Mouse (Mus musculus) kidney, adult 2 months (tissue): ENCODE data around the gene Gm13288. TPM values are rescaled to one million over a fixed set of nuclear protein-coding genes. Genes with fewer than 3 reads are reported as not detected.

Experiments used
- DNase-seq: peaks from one replicate; pipeline ENCODE4 v3.0.0; 2021
- H3K27ac ChIP-seq: fragments of 200-500 bp; 2 replicates; pipeline ENCODE4 v1.5.1; 2012; ENCODE audit warnings: low read depth, low read length, control low read depth, inconsistent platforms; ENCODE audit not compliant: insufficient read depth
- H3K27me3 ChIP-seq: fragments of 200-500 bp; replicated peaks from 2 replicates; pipeline ENCODE4 v1.6.1; 2012; ENCODE audit warnings: mild to moderate bottlenecking, moderate library complexity, low read length, inconsistent platforms; ENCODE audit not compliant: control insufficient read depth, insufficient read depth
- H3K36me3 ChIP-seq: fragments of 200-500 bp; 2 replicates; pipeline ENCODE4 v1.6.1; 2012; ENCODE audit warnings: mild to moderate bottlenecking, moderate library complexity, low read length, inconsistent platforms; ENCODE audit not compliant: control insufficient read depth, insufficient read depth
- H3K4me1 ChIP-seq: fragments of 200-500 bp; 2 replicates; pipeline ENCODE4 v1.6.1; 2011; ENCODE audit warnings: low read length; ENCODE audit not compliant: control insufficient read depth, insufficient read depth
- H3K4me3 ChIP-seq: fragments of 200-500 bp; 2 replicates; pipeline ENCODE4 v1.5.1; 2011; ENCODE audit warnings: mild to moderate bottlenecking, low read depth, low read length, control low read depth; ENCODE audit not compliant: insufficient read depth
- CTCF ChIP-seq: fragments of 200-500 bp; conservative IDR thresholded peaks from 2 replicates; pipeline ENCODE4 v1.5.1; 2011; ENCODE audit warnings: low read depth, mild to moderate bottlenecking, control low read depth, low read length, moderate library complexity, mixed read lengths; ENCODE audit not compliant: insufficient read depth, insufficient read length
- POLR2A ChIP-seq: fragments of 200-500 bp; IDR thresholded peaks from one replicate; pipeline ENCODE4 v1.6.1; 2011; ENCODE audit warnings: low read depth, low read length, control low read depth
- WGBS: fragments of 180-500 bp; shearing (Covaris S2); methylation state at CpG from one replicate; pipeline ENCODE4 v1.1.7; 2018; 5-methylcytosine and 5-hydroxymethylcytosine counted together
- polyA plus RNA-seq: library from polyadenylated mRNA; depleted of rRNA; stranded (reverse); fragments of >200 nt; gene quantifications from 2 replicates; pipeline ENCODE4 v1.2.3, GENCODE M21; 2012; rRNA removed

Gene Gm13288
- polyA plus RNA-seq, 1 experiment = not detected

GRCm38 (mm10) chr4:88845334-88845733 is 40.0 kb downstream of the Gm13288 start:
- no peak for TF ChIP-seq POLR2A
- no peak for TF ChIP-seq CTCF
- H3K4me3 ChIP-seq = no peak overlapping the region
- H3K4me1 ChIP-seq = no peaks in the 10 kb centered on the region
- WGBS = 47% methylated on average over 2 of the region's 2 CpGs
- H3K27ac ChIP-seq = no peak overlapping the region
- no peaks in the 10 kb centered on the region for H3K27me3 ChIP-seq
- DNase-seq = no peak
- H3K36me3 ChIP-seq = no peaks in the 10 kb centered on the region

GRCm38 (mm10) chr4:88849698-88850097 is 44.4 kb downstream of the Gm13288 start, which contains the start of gene Ifna1:
TSS of gene Ifna1 (plus strand) at chr4:88850087.
- no peaks in the 10 kb centered on the region for H3K27me3 ChIP-seq
- no peak within 1 kb of the TSS for H3K27ac ChIP-seq
- 75% methylated on average over 1 of the region's 1 CpGs for WGBS
- TF ChIP-seq CTCF (no peak), POLR2A (no peak)
- no peak for DNase-seq
- no peak within 1 kb of the TSS for H3K4me3 ChIP-seq
- H3K36me3 ChIP-seq = no peaks in the 10 kb centered on the region
- no peaks in the 10 kb centered on the region for H3K4me1 ChIP-seq

GRCm38 (mm10) chr4:88851026-88851763 is 45.9 kb downstream of the Gm13288 start:
- Histone ChIP-seq H3K36me3 (no peaks in the 10 kb centered on the region), H3K27me3 (no peaks in the 10 kb centered on the region), H3K4me1 (no peaks in the 10 kb centered on the region), H3K4me3 (no peak overlapping the region), H3K27ac (no peak overlapping the region)
- no peak for TF ChIP-seq POLR2A
- no peak for TF ChIP-seq CTCF
- no peak for DNase-seq
- WGBS = 73% methylated on average over 4 of the region's 4 CpGs

Other genes starting within 250 kb of the Gm13288 start
- not detected in 2 replicates for gene Ifna15, start 247.3 kb upstream of the Gm13288 start, polyA plus RNA-seq
- not detected in 2 replicates for gene Ifna14, start 233.7 kb upstream of the Gm13288 start, polyA plus RNA-seq
- not detected in 2 replicates for gene Ifna9, start 213.1 kb upstream of the Gm13288 start, polyA plus RNA-seq
- not detected in 2 replicates for gene Ifna12, start 202.2 kb upstream of the Gm13288 start, polyA plus RNA-seq
- gene C87499, start 171.1 kb upstream of the Gm13288 start, polyA plus RNA-seq = not detected in 2 replicates
- gene Ifna13, start 161.1 kb upstream of the Gm13288 start, polyA plus RNA-seq = not detected in 2 replicates
- not detected in 2 replicates for gene Ifna16, start 128.6 kb upstream of the Gm13288 start, polyA plus RNA-seq
- not detected in 2 replicates for gene Ifna2, start 121.6 kb upstream of the Gm13288 start, polyA plus RNA-seq
- gene Ifnab, start 114.2 kb upstream of the Gm13288 start, polyA plus RNA-seq = not detected in 2 replicates
- gene Gm26566, start 83.7 kb upstream of the Gm13288 start, polyA plus RNA-seq = 0.26 and 0.34 TPM in 2 replicates
- 18.1 and 19.2 TPM in 2 replicates for gene Klhl9, start 83.1 kb upstream of the Gm13288 start, polyA plus RNA-seq
- gene Gm13271, start 50.7 kb upstream of the Gm13288 start, polyA plus RNA-seq = not detected in 2 replicates
- gene Gm13283, start 45.4 kb upstream of the Gm13288 start, polyA plus RNA-seq = 0.10 TPM in 1 of 2 replicates, not detected in the other
- gene Gm13290, start 31.7 kb upstream of the Gm13288 start, polyA plus RNA-seq = not detected in 2 replicates
- gene Gm13289, start 28.6 kb upstream of the Gm13288 start, polyA plus RNA-seq = not detected in 2 replicates
- gene Gm13272, start 25.7 kb upstream of the Gm13288 start, polyA plus RNA-seq = not detected in 2 replicates
- gene Ifnz, start 23.4 kb upstream of the Gm13288 start, polyA plus RNA-seq = 0.08 TPM in 1 of 2 replicates, not detected in the other
- gene Gm13276, start 19.8 kb upstream of the Gm13288 start, polyA plus RNA-seq = not detected in 2 replicates
- not detected in 2 replicates for gene Gm13277, start 16.9 kb upstream of the Gm13288 start, polyA plus RNA-seq
- gene Gm13278, start 14.0 kb upstream of the Gm13288 start, polyA plus RNA-seq = not detected in 2 replicates
- not detected in 2 replicates for gene Gm13275, start 11.0 kb upstream of the Gm13288 start, polyA plus RNA-seq
- not detected in 2 replicates for gene Gm13279, start 8.1 kb upstream of the Gm13288 start, polyA plus RNA-seq
- not detected in 2 replicates for gene Gm13285, start 5.9 kb upstream of the Gm13288 start, polyA plus RNA-seq
- gene Gm13287, start 2.3 kb upstream of the Gm13288 start, polyA plus RNA-seq = not detected in 2 replicates
- gene Ifna7, start 10.7 kb downstream of the Gm13288 start, polyA plus RNA-seq = not detected in 2 replicates
- not detected in 2 replicates for gene Ifna11, start 14.4 kb downstream of the Gm13288 start, polyA plus RNA-seq
- gene Ifna6, start 21.9 kb downstream of the Gm13288 start, polyA plus RNA-seq = not detected in 2 replicates
- gene Ifna5, start 30.0 kb downstream of the Gm13288 start, polyA plus RNA-seq = not detected in 2 replicates
- not detected in 2 replicates for gene Ifna4, start 36.3 kb downstream of the Gm13288 start, polyA plus RNA-seq
- gene Ifna1, start 44.6 kb downstream of the Gm13288 start, polyA plus RNA-seq = not detected in 2 replicates
- gene Ifne, start 74.7 kb downstream of the Gm13288 start, polyA plus RNA-seq = not detected in 2 replicates